Mouse (Mus musculus) kidney, postnatal 4 days (tissue): ENCODE results near the gene Kcnj14.

Experiments
- DNase-seq, 2 experiments: peaks; one replicate each; pipeline ENCODE4 v3.0.0; 2021; ENCODE audit warnings: mixed read lengths in 2 of 2

The Kcnj14 gene

DNA sequence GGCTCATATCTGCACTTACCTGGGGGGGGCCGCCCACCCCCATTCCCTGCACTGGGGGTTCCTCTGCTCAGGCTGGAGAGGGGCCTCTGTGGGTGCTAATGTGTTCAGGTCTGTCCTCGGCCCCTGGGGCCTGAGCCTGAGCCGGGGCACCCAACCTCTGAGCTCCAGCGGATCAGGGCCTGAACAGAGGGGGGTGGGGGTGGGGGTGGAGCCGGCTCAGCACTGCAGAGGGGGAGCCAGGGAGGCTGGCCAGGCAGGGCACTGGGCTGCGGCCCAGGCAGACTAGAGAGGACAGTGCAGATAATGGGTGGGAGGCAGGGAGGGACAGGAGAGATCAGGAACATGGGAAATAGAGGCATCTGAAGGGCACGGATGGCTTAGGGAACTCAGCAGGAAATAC is at the start of gene Kcnj14:
TSS of gene Kcnj14 (minus strand) at position 185 of the 400 bp plus-strand sequence.
- no peak for DNase-seq

DNA sequence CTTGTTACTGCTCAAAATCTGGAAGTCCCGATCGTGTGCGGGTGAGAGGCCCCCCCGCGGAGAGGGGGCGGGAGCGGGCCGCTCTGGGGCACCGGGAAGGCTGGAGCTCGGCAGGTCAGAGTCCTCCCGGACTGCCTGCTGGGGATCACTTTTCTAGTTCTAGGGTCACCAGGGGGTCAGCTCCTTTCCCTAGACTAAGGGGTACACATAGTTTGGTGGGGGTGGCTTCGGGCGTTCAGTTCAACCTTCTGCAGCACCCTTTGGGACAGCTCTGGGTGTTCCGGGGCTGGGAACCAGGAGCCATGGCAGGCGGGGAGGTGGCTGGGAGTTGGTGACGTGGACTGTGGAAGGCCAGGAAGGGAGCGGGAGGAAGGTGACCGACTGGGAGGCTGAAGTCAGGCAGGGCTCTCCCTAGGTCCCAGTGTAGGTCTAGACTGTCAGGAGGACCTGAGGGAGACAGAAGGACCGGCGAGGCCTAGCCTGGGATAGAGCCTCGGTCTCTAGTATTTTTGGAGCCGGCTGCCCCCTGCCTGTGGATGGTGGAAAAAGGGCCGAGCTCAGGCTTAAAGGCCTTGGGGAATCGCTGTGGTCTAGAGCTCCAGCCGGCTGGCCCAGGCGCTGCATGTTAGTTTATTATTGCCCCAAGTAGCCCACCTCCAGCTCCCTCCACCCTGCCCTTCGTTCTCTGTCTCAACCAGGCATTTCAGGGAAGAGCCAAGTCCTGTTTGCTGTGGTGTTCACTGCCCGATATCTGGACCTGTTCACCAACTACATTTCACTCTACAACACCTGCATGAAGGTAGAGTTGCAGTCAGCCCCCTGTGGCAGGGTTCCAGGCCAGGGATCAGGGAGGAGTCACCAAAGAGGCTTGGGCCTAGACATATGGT is 48.7 kb upstream of the Kcnj14 start:
- peak; percentile 70 to 81 for DNase-seq

DNA sequence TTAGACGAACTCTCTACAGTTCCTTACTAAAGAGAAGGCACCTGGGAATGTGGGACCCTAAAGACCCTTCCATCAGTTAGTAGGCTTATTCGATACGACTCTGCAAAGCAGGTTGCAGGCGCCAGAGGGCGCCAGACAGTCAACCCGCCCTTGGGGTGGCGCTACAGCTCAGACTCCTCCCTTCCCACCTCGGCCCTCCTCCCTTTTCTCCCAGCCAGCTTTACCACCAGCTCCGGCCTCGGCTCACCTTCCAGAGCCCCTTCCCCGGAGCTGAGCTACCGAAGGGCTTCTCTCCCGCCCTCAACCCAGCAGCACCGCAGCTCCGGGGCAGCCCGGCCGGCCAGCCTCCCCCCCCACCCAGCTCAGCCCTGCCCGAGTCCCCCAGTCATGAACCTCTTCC is 48.0 kb upstream of the Kcnj14 start, which contains the start of gene Kdelr1:
TSS of gene Kdelr1 (plus strand) at position 149 of the 400 bp plus-strand sequence.
- peak; percentile 93 to 94 for DNase-seq

DNA sequence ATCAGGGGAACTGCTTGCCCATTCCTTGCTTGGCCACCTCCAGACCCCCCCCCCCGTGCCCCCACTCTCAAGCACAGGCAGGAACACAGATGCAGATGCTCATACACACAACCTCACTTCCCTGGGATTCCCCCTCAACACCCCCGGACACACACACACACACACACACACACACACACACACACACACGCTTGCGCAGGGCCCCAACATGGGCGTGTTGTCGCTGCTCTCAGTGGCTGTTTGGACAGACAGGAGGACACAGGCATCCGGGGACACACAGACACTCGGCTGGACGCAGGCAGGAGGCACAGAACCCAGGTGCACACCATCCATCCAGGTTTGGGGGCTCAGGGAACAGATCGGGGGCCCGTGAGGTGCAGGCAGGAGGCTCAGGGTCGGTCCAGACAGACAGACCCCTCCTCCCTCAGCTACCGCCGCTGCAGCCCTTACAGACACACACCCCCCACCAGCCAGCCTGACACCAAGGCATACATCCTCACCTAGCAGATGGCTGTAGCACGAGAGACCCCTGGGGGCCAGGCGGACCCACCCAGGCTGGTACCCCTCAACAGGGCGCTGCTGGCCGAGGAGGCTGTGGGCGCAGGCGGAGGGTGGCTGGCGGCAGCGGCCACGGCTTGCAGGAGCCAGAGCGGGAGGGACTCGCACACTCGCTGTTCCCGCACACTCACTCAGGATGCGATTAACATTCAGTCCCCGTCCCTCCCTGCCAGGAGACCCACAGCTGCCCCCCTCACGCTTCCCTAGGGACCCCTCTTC is 45.9 kb upstream of the Kcnj14 start:
- DNase-seq: peak; percentile 32 to 36

DNA sequence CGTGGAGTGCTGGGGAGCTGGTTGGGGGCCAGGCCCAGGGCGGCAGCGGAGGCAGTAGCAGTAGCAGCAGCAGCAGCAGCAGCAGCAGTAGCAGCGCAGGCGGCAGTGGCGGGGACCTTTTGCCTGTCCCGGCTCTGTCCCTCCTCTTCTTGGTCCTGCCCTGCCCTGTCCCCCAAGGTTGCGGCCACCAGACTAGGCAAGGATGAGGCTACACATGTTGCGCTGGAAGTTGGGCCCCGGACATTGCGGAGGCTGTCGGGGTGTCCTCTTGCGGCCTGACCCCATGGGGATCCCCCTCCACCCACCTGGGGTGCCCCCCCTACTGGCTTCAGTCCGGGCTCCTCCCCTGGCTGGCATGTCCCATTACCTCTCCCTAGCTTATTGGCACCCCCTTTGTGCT is 45.2 kb upstream of the Kcnj14 start:
- DNase-seq: peak; percentile 31 to 44

DNA sequence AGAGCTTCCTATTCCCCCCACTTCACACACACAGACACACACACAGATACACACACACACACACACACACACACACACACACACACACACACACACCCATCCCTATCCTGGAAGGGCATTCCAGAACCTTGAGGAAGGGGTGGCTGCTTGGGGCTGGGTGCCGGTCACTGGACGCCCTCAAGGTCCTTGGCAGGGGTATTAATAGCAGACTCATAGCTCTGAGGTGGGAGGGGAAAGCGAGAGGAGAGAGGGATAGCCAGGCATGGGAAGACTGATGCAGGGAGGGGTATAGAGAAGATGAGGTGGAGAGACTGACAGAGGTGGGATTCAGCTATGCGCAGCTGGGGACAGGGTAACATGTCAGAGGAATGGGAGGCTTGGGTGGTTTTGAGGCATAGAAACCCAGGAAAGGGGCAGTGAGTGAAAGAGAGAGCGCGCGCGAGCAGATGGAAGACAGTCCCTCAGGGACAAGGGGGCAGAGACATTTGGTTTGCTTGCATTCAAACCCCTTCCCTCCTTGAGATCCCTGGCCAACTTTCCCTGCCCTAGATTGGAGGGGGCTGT is 44.6 kb upstream of the Kcnj14 start:
- no peak for DNase-seq

DNA sequence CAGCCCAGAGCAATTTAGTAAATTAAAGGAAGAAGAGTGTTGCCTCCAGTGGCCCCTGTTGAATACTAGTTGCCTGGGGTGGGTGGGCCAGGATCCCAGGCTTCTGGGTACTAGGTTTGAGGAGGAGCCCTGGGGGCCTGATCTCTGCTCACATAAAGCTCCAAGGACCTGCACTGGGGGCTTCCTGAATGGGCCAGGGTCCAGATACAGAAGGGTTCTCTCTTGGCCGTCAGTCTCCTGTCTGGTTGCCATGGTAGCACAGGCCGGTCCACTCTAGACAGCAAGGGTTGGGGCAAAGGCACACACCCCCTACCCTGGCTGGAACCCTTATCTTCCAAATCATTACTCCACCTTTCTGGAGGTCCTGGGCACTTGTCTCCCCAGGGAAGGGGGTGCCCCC is 43.3 kb upstream of the Kcnj14 start:
- DNase-seq: no peak

DNA sequence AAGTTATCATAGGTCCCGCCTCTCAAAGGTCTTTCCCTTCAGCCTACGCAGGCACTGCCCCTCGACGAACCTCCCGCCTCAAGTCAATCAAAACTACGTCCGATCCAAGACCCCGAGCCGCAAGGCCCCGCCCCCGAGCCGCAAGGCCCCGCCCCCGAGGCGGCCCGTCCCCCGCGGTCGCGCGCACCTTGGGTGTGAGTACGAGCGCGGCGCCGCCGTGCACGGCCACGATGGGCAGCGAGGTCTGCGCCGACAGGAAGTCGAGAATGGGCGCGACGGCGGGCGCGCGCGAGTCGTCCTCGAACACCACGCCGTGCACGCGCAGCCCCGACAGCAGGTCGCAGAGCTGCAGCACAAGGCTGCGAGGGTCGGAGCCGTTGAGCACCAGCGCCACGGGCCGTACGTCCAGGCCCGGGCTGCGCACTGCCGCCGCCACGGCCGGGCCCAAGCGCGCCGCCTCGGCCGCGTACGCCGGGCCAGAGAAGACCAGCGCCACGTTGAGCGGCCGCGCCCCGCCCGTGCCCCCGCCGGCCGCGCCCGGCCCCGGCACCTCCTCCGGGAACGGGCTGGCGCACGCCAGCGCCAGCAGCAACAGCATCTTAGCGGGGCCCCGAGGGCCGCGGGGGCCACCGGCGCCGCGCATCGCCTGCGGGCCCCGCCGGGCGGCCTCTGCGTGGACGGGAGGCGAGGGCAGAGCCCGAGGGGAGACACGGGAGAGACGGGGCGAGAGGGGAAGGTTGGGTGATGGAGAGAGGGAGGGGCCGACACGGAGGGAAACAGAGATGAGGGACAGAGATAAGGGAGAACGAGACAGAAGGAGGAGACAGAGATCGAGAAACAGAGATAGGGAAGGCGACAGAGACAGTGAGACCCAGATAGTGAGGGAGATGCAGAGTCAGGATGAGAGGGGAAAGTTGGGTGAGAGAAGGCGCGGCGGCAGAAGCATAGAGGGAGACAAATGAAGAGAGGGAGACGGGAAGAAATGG is 41.6 kb upstream of the Kcnj14 start:
- DNase-seq: peak; percentile 97 to 98

DNA sequence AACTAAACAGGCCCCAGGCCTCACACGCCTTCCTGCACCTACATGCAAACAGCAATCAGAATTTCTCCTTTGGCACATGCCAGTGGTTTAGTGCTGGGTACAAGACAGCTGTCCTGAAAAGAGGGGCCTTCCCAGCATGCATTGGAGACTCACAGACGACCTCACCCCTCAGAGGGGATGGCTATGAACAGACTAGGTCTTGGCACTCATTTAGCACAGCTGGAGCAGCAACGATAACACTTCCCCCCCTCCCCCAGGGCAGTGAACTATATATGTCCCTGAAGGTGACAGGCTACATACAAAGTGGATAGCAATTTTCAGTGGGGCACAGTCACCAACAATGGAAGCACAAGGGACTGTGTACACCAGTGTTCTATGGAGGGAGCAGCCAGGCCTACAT is 39.9 kb upstream of the Kcnj14 start:
- DNase-seq: no peak

DNA sequence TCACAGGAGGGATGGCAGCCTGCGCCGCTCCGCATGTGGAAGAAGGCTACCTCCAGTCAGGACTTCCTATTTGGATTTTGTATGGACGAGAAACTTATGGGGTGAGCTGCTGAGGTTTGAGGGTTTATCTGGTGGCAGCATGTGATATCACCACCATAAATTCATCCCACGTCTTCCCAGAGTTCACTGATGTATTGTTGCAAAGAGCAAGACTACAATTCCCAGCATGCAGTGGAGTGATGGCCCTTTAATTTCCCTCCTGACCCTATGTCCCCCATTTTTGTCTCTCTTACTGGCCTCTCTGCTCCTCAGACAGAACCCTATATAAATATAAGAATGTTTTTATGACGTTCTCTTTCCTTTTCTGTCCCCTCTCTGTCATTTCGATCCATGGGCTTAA is 38.2 kb upstream of the Kcnj14 start:
- no peak for DNase-seq

DNA sequence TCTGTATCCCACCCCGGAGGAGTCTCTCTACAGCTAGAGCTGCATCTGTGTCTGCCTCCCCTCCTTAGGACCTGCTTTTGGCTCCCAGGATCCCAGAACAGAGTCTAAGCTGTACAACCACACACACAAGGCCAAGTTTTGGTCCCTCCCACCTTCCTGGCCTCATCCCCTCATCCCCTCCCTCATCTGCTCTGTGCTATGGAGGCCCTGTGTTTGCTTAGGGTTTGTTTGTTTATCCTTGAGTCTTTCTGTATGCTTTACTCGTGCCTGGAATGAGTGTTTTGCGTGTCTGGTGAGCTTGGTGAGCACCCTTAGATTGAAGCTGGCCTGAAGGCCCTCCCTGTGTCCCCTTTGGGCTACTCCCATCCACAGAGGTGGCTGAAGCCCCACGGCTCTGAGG is 34.4 kb upstream of the Kcnj14 start:
- DNase-seq: no peak

DNA sequence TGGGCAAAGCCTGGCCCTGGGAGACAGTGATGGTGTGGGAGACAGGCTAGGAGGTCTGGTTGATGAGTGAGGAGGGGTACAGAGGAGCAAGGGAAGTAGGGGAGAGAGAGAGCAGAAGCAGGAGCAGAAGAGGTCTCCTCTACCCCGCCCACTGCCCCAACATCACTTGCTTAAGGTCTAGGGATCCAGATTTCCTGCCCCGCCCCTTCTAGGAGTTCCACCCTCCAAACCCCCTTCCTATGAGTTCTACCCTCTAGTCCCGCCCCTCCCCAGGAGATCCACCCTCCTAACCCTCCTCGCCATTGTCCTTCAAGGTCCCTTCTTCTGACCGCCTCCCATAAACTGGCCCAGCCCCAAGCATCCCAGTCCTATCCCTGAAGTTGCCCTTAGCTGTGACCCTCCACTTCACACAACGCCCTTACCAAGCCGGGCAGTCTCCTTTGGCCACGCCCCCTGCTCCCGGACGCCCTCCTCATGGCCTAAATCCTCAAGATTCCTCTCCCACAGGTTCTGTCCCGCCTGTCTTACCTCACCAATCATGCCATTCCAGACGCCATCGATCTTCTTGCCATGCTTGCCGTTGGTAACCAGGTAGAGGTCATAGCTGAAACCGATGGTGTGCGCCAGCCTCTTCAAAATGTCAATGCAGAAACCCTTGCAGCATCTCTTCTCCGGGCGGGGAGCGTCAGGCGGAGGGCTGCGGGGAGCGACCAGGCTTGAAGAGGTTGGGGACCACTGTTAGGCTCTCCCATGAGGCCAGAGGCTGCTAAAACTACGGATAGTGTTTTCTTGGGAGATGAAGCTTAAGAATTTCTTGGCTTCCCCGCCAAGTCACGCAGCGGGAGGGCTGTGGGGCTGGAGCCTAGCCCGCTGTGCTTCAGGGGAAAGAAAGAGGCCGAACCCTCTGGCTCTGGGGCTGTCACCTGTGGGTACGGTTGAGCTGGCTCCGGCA is 32.6 kb upstream of the Kcnj14 start:
- DNase-seq: peak; percentile 47 to 56

DNA sequence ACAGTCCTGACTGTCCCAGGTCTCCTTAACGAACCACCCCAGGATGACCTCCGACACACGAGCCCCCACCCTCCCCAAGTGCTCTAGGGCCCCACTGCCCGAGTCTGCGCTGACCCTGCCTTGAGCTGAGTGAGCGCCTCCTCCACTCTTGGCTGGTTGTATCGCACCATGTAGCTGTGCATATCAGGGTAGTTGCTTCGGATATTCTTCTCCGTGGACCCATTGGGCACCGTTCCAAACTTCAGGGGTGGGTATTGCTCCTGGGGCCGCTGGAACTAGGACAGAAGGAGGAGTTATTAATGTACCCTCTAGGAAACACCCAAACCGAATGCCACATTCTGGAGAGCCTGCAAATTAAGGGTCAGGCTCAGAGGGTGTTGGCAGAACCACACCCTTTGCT is 28.5 kb upstream of the Kcnj14 start:
- no peak for DNase-seq

DNA sequence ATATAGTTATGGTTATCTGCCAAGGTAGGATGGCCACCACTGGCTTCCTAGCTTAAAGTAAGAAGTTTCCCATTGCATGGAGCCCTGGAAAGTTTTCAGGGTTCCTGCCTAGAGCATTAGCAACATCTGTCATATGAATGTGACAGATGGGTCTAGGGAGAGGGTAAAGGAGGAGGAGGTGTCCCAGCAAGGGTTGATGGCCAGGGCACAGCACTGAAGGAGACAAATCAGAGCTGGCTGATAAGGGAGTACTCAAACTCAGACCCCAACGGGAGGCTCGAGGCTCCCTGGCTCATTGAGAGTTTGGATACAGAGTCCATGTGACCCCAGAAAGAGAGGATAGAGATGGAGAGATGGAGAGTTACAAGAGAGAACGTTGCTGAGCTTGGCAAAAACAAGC is 26.1 kb upstream of the Kcnj14 start:
- DNase-seq: no peak

DNA sequence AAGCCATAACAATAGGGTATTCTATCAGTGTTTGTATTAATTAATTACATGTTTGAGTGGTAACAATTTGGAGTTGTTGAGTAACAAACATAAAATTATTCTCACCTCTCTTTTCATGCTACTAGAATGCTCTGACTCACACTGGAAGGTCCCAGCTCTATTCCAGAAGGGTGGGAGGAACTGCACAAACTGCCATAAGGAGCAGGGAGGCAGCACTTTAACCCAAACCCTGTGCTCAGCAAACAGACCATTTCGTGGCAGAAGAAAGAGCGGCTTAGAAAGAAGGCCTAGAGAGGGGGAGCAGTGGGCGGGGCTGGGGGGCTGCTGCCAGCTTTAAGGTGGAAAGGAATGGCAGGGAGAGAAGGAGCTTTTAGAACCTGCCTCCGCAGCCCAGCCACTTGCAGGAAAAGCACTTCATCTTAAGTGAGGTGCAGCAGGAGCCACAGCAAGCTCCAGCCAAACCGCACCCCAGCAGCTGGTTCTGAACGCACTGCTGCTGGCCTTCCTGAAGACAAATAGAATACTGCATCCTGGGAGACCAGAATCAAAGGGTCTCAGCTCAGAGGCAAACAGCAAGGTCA is 24.0 kb upstream of the Kcnj14 start:
- DNase-seq: no peak

DNA sequence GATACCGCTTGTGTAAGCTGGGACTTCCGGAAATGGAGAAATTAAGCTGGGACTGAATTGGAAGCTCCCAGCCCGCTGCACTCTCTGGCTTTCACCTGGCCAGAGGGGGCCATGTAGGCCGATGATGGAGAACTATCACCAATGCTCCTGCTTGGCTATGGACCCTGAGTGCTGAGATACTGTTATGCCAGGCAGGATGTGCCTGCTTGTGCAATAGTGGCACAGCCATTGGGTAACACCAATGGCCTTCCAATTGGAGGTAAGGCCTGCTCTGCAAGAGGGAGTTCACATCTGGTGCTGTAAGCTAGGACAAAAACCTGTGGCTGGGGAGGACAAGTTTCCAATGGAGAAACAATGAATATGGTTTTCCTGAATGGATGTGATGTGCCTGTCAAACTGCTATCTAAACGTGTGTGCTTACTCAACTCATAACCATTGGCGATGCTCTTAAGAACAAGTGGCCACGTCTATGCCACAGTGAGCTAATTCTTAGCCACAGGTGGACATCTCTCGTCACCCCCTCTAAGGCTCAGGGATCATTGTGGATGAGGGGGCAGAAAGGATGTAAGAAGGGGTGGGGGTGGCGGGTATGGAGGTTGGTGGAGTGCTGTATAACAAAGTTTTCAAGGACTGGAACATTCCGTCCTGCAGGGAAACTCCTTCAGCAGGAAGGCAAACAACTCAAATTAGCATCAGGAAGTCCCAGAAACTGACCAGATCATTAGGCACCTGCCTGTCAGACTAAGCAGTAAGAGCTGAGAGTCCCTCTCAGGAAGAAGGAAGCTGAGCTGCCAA is 18.6 kb upstream of the Kcnj14 start:
- DNase-seq: no peak

DNA sequence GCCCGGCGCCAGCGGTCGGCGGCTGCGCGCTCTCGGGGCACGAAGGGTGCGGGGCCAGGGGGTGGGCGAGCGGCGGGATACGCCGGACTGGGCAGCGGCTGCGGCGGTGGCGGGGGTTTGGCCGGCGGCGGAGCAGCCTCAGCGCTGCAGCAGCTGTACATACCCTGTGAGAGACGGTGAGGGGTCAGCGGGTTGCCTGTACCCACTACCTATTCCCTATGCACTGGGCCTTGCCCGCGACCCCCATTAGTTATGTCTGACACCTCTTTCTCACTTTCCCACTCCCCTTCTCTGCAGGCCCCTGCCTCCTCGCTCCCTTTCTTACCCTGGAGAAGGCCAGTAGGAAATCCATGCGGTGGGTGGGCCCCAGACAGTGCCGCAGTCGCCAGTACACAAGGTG is 9.3 kb upstream of the Kcnj14 start:
- DNase-seq: no peak

DNA sequence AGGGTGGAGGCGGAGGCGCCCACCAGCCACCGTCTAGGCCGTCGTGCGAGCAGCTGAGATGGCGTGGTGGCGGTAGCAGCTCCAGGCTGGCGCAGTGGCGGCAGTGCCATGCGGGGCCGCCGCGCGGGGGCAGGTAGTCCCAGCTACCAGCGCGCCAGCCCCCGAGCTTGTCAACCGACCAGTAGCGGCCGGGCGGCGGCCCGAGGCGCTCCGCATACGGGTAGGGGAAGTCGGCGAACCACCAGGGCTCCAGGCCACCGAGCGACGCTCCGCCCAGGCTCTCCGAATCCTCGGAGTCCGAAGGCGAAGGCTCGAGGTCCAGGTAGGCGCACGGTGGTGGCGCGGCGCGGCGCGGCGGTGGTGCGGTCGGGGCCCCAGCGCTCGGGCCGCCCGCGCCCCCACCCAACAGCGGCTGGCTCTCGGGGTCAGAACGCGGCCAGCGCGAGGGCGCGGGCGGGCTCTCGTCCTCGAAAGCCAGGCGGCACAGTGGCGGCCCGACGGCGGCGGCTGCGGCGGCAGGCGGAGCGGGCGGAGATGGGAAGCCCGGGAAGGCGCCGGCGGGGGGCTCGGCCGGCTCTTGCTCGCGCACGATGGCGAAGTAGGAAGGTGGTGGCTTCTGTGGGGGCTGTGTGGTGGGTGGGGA is 8.7 kb upstream of the Kcnj14 start:
- peak; percentile 37 to 62 for DNase-seq

DNA sequence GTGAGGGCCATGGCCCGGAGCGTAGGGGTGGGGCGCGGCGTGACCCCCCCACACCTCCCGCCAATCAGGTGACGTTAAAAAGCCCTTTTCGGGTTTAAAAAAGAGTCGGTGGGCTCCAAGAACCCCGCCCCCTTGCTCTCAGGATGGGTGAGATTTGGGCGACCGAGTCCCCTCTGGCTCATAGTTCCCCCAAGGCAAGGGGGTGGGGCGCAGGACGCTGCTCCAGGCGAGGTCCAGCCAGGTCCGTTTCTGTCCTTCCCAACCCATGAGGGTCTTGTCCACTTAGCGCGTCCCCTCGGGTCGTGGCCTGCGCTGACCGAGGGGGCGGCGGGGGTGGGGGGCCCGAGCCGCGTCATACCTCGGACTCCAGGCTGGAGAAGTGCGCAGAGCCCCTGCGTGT is 7.8 kb upstream of the Kcnj14 start:
- DNase-seq: no peak
